Mouse (Mus musculus) cerebellum, adult 11-12 months (tissue): Measurements from ENCODE around the gene Rab40c.
A peak's percentile ranks its signal among the peaks of the same experiment; 100 is the strongest.

ENCODE experiments used
- DNase-seq: peaks from one replicate; pipeline ENCODE4 v3.0.0; 2022

Gene Rab40c

DNA sequence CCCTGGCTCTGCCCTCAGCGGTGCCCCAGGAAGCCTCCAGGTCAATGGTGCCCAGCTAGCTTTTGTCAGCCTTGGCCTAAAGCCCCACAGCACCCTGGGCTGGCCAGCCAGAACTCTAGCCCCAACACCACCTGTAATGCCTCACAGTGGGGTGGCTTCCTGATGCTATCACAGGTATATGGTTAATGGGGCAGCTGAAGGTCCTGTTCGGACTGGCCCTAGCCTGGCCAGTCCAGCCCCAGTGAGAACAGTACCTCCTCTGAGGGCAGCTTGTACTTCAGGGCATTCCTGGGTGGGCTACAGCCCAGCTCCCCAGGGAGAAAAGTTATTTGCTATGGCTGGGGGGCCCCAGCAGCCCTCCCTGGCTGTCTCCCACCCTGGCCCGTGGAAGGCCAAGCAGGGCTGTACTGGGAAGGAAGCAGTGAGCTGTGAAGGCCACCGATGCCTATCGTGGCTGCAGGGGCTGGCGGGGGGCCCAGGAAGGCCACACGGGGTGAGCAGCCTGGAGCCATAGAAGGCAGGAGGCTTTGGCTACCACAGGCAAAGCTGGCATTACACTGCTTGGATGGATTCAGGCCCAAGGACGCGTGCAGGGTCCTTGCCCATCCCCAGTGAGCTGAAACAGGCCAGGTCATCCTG lies 26.1 kb upstream of the Rab40c start:
- peak; percentile 48 for DNase-seq

DNA sequence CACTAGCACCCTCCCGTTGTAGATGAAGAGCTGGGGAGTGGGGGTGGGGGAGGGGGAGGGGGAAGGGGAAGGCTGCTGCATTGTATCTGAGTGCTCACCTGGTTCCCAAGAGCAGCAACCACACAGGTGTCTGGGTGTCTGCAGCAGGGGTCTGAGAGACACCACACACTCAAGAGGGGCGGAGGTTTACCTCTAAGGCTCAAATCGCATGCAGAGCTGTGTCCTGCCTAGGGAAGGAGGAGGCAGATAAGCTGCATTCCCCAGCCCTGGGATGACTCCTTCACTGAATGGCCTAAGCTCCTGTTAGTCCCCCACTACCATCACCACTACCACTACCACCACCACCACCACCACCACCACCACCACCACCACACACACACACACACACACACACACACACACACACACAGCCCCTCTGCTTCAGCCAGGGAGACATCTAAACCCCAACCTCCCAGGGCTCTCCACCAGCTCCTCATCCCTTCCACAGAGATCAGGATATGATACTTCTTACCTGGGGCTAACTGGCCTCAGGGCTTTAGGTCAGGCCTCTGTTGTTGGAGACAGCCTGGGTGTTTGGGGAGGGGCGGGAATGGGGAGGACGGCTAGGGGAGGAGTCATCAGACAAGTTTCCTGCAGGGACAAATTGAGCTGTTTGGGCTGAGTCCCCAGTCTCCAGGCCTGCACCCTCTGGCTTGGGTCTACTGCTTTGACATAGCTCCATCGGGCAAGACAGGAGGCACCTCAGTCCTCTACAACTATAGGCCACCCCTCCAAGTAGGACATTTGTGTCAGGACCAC lies 25.0 kb upstream of the Rab40c start, which contains the start of the genes Pigq and Nhlrc4:
Pigq (minus strand) TSS at position 571 of the 798 bp plus-strand sequence.
Nhlrc4 (minus strand) TSS at position 596 of the 798 bp plus-strand sequence.
- no peak for DNase-seq

DNA sequence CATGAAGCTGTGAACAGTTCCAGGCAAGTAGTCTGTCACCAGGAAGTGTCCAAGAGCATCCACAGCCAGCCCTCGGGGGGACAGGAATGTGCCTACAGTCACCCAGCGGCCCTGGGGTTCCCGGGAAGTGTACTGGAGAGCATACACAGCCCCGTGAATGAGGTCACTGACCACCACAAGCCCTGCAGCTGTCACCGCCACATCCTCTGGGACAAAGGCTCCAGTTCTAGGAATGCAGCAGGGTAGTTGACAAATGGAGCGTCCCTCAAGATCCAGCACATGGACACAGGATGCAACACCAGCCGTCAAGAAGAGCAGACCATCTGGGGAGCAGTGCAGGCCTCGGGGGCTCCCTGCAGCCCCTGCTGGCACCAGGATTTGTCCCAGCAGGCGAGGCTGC lies 24.2 kb upstream of the Rab40c start:
- DNase-seq, result peak; percentile 38

DNA sequence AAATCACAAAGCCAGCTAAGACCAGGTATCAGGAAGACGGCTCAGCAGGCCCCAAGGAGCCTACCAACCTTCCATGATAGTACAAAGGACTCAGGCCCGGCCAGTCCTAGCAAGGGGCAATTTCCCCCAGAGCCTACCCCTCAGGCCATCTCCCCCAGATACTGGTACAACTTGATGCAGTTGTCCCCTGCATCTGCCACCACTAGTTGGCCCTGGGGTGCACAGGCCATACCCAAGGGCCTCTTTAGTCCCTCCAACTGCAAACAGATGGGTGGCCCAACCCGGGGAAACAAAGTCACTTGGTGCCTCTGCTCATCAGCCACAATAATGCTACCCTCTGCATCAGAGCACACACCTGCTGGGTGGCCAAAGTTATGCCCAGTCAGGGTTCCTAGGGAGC lies 23.7 kb upstream of the Rab40c start:
- peak; percentile 45 for DNase-seq

- DNase-seq, result no peak
Measured at GRCm38 (mm10) chr17:25942597-25943151, 23.1 kb upstream of the Rab40c start.

- DNase-seq, result peak; percentile 73
Measured at GRCm38 (mm10) chr17:25941511-25942241, 22.1 kb upstream of the Rab40c start.

GRCm38 (mm10) chr17:25934526-25934925 lies 15.0 kb upstream of the Rab40c start:
- no peak for DNase-seq

DNA sequence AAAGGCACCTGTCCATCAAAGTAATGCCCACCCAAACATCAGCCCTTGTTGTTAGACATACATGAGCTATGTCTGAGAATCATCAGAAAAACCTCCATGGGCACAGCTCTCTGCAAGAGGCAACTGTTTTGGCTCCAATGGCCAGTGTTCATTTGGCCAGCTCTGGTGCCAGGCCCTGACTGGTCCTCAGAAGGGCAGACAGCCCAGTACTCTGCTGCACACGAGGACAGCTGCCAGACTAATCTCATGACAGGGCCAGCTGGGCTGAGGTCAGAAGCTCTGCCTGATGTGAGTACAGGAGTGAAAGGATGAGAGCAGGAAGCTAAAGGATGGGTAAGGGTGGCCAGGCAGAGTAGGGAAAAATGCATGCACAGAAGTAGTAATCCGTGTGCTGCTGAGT lies 5.8 kb upstream of the Rab40c start:
- peak; percentile 53 for DNase-seq

DNA sequence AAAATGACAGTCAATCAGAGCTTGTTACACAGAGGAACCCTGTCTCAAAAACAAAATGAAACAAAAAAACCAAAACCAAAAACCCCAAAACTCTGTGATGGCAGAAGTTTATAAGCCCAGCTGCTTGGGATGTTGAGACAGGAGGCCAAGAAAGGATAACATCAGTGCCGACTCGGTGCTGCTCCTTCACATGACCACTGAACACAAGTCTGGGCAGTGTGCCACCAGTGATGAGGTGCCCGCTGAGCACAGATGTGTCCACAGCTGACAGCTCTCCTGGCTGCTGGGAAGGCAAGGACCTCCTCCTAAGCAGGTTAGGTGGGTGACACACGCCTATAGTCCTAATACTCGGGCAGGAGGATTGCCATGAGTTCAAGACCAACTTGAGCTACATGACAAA lies 2.6 kb upstream of the Rab40c start:
- peak; percentile 72 for DNase-seq

GRCm38 (mm10) chr17:25919786-25920642 lies 487 bp upstream of the Rab40c start:
- peak; percentile 100 for DNase-seq

DNA sequence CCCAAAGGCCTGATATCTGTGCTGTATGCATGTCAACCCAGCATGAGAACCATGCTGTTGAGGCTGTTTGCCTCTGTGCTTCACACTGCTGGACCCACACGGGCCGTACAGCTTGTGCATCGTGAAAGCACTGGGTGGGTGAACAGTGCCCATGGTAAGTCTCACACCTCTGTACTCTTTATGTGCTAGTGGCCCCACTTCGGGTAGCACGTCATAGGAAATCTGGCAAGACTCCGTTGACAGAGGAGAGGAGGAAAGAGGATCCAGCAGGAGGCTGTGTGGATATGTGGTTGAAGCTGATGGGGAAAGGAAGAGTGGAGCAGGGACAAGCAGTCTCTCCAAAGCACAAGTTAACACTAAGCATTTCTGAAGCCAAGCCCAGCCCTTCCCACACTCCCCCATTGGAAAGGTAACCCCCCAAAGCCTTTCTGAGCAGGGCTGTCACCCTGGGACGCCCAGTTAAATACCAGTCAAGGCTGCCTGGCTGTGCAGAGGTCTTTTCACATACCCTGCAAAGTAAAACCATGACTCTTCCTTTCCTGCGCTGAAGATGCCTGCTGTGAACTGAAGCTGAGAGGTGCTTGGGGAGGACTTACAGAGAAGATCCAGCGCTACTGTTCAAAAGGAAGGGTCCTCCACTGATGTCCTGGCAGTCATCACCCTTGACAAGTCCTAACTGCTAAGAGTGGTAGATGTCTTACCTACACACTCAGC lies 1.3 kb downstream of the Rab40c start:
- DNase-seq, result no peak

DNA sequence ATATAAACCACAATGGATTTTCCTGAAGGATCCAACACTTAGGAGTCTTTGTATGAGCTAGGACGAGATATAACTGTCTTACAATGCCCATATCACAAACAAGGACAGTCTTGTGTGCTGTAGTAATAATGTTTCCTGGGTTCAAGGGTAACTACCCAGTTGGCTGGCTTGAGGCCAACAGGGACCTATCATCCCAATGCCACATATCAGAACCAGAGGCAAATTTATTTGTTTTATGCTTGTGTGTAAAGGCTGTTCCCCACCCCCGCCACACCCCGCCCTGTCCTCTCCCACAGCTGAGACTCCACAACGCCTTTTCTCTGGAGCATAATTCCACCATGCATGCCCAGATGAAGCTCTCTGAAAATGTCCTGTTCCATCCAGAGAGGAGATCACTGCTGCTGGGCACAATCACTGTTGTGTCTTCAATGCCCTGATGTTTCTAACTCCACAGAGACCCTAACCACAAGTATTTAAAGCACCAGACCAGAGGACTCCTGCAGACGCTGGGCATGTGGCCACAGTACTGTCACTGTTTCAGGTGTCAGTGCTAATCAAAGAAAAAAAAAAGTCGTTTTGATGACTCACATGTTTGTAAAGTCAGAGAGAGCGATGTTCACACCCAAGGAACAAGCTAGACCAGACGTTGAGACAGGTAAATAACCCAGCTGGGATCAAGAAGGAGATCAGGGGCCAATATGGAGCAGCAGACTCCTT lies 2.4 kb downstream of the Rab40c start:
- no peak for DNase-seq

GRCm38 (mm10) chr17:25914295-25914694 lies 5.2 kb downstream of the Rab40c start:
- DNase-seq, result peak; percentile 49

- DNase-seq, result no peak
Measured at GRCm38 (mm10) chr17:25913877-25914275, 5.7 kb downstream of the Rab40c start.

DNA sequence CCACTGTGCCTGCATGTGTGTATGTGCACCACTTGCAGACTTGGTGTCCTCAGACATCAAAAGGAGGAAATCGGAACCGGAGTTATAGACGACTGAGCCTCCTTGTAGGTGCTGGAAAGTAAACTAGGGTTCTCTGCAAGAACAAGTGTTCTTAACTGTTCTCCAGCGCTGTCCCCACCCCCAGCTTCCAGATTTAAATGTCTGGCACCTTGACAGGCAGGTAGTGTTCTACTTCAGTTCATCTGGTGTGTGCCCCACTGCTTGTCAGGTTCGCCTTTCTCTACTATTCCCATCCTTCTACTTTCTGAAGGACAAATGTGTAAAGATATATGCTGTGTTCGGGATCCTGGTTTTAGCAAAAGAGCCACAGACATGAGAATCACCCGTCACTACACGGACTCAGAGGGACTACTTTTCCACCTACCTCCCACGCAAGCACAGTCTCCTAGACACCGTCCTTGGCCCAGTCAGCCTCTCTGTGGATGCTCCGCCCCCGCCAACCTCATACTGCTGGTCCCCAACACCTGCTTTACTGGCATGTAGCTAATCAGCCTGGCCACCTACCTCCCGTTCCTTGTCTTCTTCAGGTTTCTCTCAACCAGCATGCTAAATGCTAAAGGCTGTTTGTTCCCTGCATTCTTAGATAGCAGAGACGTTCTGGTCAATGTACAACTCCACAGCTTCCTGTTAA lies 6.2 kb downstream of the Rab40c start:
- peak; percentile 82 for DNase-seq

GRCm38 (mm10) chr17:25911816-25912215 lies 7.7 kb downstream of the Rab40c start:
- DNase-seq, result peak; percentile 84

GRCm38 (mm10) chr17:25907640-25908039 lies 11.9 kb downstream of the Rab40c start:
- no peak for DNase-seq

DNA sequence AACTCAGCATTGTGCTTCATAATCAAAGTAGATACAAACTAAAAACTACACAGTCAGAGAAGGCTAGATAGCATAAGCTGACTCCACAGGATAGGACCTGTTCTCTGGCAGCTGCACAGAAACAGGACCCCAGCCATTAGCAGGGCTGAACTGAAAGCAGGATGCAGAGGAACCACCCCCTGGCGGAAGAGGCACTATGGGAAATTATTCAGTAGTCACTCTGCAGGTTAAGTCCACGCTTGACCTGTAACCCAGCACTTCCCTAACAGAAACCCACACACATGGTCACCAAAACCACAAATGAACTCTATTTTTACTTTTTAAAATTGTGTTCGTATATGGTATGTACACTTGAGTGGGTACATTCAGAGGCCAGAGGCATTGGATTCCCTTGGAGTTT lies 16.5 kb downstream of the Rab40c start:
- DNase-seq, result no peak

DNA sequence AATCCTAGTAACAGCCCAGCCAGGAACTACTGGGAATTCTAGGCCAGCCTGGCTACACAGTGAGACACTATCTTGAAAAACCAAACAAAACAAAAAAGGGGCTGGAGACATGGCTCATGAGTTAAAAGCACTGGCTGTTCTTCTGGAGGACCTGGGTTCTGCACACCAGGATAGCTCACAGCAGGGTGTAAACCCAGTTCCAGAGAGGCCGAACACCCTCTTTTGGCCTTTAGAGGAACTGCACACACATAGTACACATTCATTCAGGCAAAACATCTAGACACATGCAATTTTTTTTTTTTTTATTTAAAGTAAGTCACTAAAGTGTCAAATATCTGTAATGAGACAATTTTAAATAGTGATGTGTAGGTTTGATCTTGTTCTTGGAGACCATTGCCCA lies 19.3 kb downstream of the Rab40c start:
- no peak for DNase-seq

DNA sequence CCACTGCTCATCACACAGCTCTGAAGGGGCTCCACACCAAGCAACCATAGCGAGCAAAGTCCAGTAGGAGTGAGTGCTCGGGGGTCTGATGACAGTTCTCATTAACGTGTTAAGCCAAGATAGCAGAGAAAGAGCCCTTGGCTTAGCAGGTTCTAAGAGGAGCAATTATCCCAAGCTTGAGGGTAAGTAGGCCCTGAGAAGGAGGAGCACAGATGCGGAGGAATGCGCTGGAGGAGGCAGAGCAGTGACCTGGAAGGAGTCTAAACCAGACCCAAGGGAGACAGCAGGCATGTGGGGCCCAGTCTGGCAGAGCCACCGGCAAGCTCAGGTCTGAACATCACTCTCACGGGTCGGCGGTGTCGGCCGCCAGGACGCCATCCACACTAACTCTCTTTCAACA lies 23.6 kb downstream of the Rab40c start:
- DNase-seq, result no peak
